Mouse (Mus musculus): ENCODE measurements around the gene Ccdc92b. TPM values are rescaled to one million over a fixed set of nuclear protein-coding genes. Genes with fewer than 3 reads are reported as not detected.
"Not testable (repeated sequence)": the region's sequence is repeated elsewhere in the genome, so short reads cannot be mapped to it uniquely, and the experiment has no call there.

Gene Ccdc92b
- polyA plus RNA-seq (2012; ENCODE audit: insufficient read depth, low replicate concordance) = 0.06 and 0.41 TPM in 2 replicates

DNA sequence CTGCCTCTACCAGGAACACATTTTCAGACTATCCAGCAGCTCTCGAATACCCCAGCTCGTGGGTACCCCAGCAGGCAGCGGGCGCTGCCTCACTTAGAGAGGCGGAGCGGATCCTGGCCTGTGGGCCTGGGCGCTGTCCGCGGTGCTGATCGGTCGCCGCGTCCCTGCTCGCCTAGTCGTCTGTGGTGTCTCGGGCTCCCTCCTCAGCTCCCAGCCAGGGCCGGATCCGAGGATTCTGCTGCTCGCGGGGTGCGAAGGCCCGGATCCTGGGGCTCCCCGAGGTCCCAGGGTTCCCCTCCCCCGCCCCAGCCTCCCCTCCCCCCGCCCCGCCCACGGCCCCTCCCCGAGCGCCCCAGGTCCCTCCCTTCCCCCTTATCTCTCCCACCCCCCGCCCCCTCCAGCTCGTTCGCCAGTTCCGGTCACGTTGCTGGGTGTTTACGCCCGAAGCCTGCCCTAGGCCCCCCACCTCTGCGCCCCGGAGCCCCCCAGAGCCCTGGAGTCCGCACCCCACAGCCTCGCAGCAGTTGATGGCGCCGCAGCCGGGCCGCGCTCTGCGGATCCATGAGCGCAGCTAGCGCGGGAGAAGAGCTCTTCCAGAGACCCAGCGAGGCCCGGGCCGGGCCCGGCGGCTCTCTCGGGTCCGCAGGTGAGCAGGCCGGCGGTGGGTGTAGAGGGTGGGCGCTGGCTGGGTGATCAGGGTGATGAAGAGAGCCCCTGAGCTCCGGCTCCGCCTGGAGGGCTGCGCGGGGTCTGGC, at the start of gene Ccdc92b:
Gene Ccdc92b (plus strand): TSS at position 405 of the 755 bp plus-strand sequence.
- H3K4me3 ChIP-seq (replicated peaks) = peak within 1 kb of the TSS; percentile 71
- peaks cover 67% of the 10 kb centered on the region for H3K27me3 ChIP-seq (replicated peaks)
- H3K36me3 ChIP-seq (replicated peaks; ENCODE audit: low read length) = no peaks in the 10 kb centered on the region
- TF ChIP-seq GATA1 (IDR thresholded peaks at IDR 0.05; ENCODE audit: borderline replicate concordance, low read length) = no peak
- TF ChIP-seq FLI1 (IDR thresholded peaks at IDR 0.05; ENCODE audit: low read length) = no peak
- peaks cover 29% of the 10 kb centered on the region for H3K4me1 ChIP-seq
- peaks cover 17% of the 10 kb centered on the region for H3K9me3 ChIP-seq

DNA sequence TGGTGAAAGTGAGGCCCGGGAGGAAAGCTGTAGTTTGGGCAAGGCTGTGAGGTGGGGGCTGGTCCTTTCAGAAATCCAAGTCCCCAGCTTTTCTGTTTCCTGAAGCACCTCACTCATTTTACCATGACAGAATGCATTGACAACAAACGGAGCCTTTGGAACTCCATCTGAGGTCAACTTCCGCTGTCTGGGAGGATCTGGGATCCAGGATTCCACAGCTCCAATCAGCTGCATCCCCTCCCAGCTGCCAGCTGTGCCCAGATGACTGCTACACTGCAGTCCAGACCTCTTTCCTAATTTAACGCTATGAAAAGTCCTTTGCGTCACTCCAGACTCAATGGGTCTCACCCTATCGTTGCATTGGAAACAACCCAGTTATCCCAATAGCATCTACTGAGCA, 49.7 kb upstream of the Ccdc92b start:
- Histone ChIP-seq H3K27me3 (replicated peaks) (peaks cover 9% of the 10 kb centered on the region), H3K4me1 (peaks cover 70% of the 10 kb centered on the region), H3K36me3 (replicated peaks; ENCODE audit: low read length) (peaks cover 2% of the 10 kb centered on the region), H3K4me3 (replicated peaks) (no peak overlapping the region), H3K9me3 (no peaks in the 10 kb centered on the region)
- TF ChIP-seq GATA1 (IDR thresholded peaks at IDR 0.05; ENCODE audit: borderline replicate concordance, low read length) (no peak), FLI1 (IDR thresholded peaks at IDR 0.05; ENCODE audit: low read length) (no peak)

GRCm38 (mm10) chr11:74572459-74573061, 46.8 kb upstream of the Ccdc92b start:
- no peaks in the 10 kb centered on the region for H3K36me3 ChIP-seq (replicated peaks; ENCODE audit: low read length)
- peak overlapping the region; percentile 85 for H3K4me3 ChIP-seq (replicated peaks)
- H3K9me3 ChIP-seq = no peaks in the 10 kb centered on the region
- peaks cover 98% of the 10 kb centered on the region for H3K4me1 ChIP-seq
- H3K27me3 ChIP-seq (replicated peaks) = peaks cover 2% of the 10 kb centered on the region
- TF ChIP-seq FLI1 (IDR thresholded peaks at IDR 0.05; ENCODE audit: low read length) (no peak), GATA1 (IDR thresholded peaks at IDR 0.05; ENCODE audit: borderline replicate concordance, low read length) (no peak)

DNA sequence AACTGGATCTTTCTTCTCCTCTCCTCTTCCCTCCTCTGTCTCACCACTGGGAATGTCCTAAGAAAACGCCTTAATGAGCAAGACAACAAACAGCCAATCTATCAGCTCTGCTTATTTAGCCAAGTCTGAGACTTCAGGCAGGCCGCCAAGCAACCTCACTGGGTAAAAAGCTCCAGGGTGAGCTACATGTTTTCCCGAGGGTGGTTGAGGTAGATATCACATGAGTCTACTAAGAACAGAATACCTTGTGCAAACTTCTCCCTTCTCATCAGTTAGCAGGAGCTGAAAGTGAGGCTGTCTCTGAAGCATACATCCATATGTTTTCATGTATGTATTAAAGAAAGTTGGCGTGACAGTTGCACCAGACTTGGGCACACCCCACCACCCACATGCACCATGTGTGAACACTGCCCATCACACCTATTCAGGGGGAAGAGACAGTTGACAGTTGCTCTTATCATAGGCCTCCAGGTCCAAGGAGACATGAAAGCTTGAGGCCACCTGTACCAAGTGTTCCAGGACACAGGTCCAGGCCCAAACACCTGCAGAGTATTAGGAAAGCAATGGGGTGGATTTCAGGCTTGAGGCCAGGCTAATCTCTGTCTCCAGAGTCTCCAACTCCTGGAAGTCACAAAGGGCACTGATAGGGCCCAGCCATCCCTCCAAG, 44.5 kb upstream of the Ccdc92b start:
- Histone ChIP-seq H3K36me3 (replicated peaks; ENCODE audit: low read length) (no peaks in the 10 kb centered on the region), H3K4me3 (replicated peaks) (no peak overlapping the region), H3K9me3 (peaks cover 2% of the 10 kb centered on the region; the same call in 1 of the 2 replicates), H3K27me3 (replicated peaks) (peaks cover under 1% of the 10 kb centered on the region), H3K4me1 (peaks cover 78% of the 10 kb centered on the region)
- TF ChIP-seq FLI1 (IDR thresholded peaks at IDR 0.05; ENCODE audit: low read length) = no peak

GRCm38 (mm10) chr11:74575940-74576339, 43.5 kb upstream of the Ccdc92b start:
- peak overlapping the region; percentile 34 for H3K4me3 ChIP-seq (replicated peaks)
- H3K4me1 ChIP-seq = peaks cover 68% of the 10 kb centered on the region
- peaks cover 2% of the 10 kb centered on the region for H3K27me3 ChIP-seq (replicated peaks)
- H3K36me3 ChIP-seq (replicated peaks; ENCODE audit: low read length) = no peaks in the 10 kb centered on the region
- H3K9me3 ChIP-seq = peaks cover 7% of the 10 kb centered on the region; the same call in 1 of the 2 replicates
- TF ChIP-seq FLI1 (IDR thresholded peaks at IDR 0.05; ENCODE audit: low read length) (no peak), GATA1 (IDR thresholded peaks at IDR 0.05; ENCODE audit: borderline replicate concordance, low read length) (no peak)

DNA sequence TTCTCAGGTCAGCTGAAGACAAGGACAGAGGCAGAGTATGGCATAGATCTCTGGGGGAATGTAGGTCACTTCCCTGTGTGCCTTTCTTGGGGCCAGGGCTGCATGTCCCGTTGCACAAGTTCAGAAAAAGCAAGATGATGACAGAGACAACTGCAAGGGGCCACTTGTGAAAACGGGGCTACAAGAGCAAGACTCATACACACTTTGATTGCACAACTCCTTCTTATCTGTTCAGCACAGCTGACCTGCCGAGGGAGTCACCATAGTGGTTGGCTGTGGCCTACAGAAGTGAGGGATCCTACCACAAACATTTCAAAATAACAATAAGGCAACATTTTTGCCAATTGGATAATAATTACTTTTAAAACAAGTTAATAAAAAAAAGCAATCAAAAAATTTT, 42.3 kb upstream of the Ccdc92b start:
- TF ChIP-seq GATA1 (IDR thresholded peaks at IDR 0.05; ENCODE audit: borderline replicate concordance, low read length) (peak; percentile 31; the same call in 1 of the 3 replicates), FLI1 (IDR thresholded peaks at IDR 0.05; ENCODE audit: low read length) (no peak)
- no peaks in the 10 kb centered on the region for H3K36me3 ChIP-seq (replicated peaks; ENCODE audit: low read length)
- peaks cover 56% of the 10 kb centered on the region for H3K4me1 ChIP-seq
- H3K4me3 ChIP-seq (replicated peaks) = peak overlapping the region; percentile 2
- H3K9me3 ChIP-seq = peaks cover 7% of the 10 kb centered on the region; the same call in 1 of the 2 replicates
- H3K27me3 ChIP-seq (replicated peaks) = peaks cover 2% of the 10 kb centered on the region

DNA sequence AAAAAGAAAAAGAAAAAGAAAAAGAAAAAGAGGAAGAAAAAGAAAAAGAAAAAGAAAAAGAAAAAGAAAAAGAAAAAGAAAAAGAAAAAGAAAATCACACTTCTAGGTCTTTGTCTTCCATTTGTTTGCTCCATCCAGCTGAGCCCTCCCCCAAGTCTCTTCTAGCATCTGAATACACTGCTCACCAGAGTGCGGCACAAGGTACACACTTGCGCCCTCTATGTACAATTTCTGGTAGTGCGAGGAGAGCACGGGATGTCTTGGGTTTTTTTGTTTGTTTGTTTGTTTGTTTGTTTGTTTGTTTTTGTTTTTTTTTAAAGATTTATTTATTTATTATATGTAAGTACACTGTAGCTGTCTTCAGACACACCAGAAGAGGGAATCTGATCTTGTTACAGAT, 38.1 kb upstream of the Ccdc92b start:
- not testable (repeated sequence) for H3K9me3 ChIP-seq; H3K4me3 ChIP-seq (replicated peaks); H3K36me3 ChIP-seq (replicated peaks; ENCODE audit: low read length)
- Histone ChIP-seq H3K4me1 (peaks cover 16% of the 10 kb centered on the region), H3K27me3 (replicated peaks) (peaks cover 40% of the 10 kb centered on the region)

GRCm38 (mm10) chr11:74582464-74582863, 36.9 kb upstream of the Ccdc92b start:
- H3K4me3 ChIP-seq (replicated peaks) = no peak overlapping the region
- TF ChIP-seq FLI1 (IDR thresholded peaks at IDR 0.05; ENCODE audit: low read length) = no peak
- no peak for TF ChIP-seq GATA1 (IDR thresholded peaks at IDR 0.05; ENCODE audit: borderline replicate concordance, low read length)
- no peaks in the 10 kb centered on the region for H3K36me3 ChIP-seq (replicated peaks; ENCODE audit: low read length)
- peaks cover 7% of the 10 kb centered on the region; the same call in 1 of the 2 replicates for H3K9me3 ChIP-seq
- H3K27me3 ChIP-seq (replicated peaks) = peaks cover 48% of the 10 kb centered on the region
- H3K4me1 ChIP-seq = peaks cover 5% of the 10 kb centered on the region

GRCm38 (mm10) chr11:74583824-74584349, 35.5 kb upstream of the Ccdc92b start:
- no peak for TF ChIP-seq GATA1 (IDR thresholded peaks at IDR 0.05; ENCODE audit: borderline replicate concordance, low read length)
- TF ChIP-seq FLI1 (IDR thresholded peaks at IDR 0.05; ENCODE audit: low read length) = no peak
- Histone ChIP-seq H3K36me3 (replicated peaks; ENCODE audit: low read length) (no peaks in the 10 kb centered on the region), H3K27me3 (replicated peaks) (peaks cover 63% of the 10 kb centered on the region), H3K9me3 (peaks cover 7% of the 10 kb centered on the region; the same call in 1 of the 2 replicates), H3K4me3 (replicated peaks) (no peak overlapping the region), H3K4me1 (peaks cover 2% of the 10 kb centered on the region; the same call in 1 of the 2 replicates)
